Mouse (Mus musculus): Measurements from ENCODE around the gene Sptlc2.

- TF ChIP-seq POLR2A (IDR thresholded peaks at IDR 0.05; ENCODE audit: extremely low read depth, insufficient read depth, low read length) (no peak), CTCF (IDR thresholded peaks at IDR 0.05; ENCODE audit: low read depth, low read length) (no peak)
Measured at GRCm38 (mm10) chr12:87401883-87402282, 13.7 kb upstream of the Sptlc2 start.

All from liver, adult 2 months (tissue).